Mouse (Mus musculus): ENCODE data around the gene Slc22a26.

GRCm38 (mm10) chr19:7765599-7765998 lies 36.9 kb downstream of the Slc22a26 start:
- no peak for TF ChIP-seq CTCF (IDR thresholded peaks at IDR 0.05; ENCODE audit: extremely low read depth, insufficient read depth, low read length)
- no peak for TF ChIP-seq POLR2A (IDR thresholded peaks at IDR 0.05; ENCODE audit: extremely low read depth, insufficient read depth, low read length)

Data from cortical plate, adult 2 months (tissue).